8 mouse cellular contexts compared by ENCODE assay signal in genomic region chr9:22095854-22096307, GRCm38 (mm10). TPM values are rescaled to one million over a fixed set of nuclear protein-coding genes. Genes with fewer than 3 reads are reported as not detected.
DNase-seq lines count a peak whose midpoint lies in the region; ATAC-seq lines count a peak whose summit lies in the region.

No protein-coding gene starts in this region.

- H3K36me3 ChIP-seq in hindbrain, embryonic 10.5 days, result no peaks in the 10 kb centered on the region

- H3K27me3 ChIP-seq in hindbrain, embryonic 10.5 days (ENCODE audit: insufficient read depth, poor library complexity, severe bottlenecking), result peaks cover 50% of the 10 kb centered on the region

- peak; percentile 93 for DNase-seq in Muller cell, postnatal 12 days (ENCODE audit: inconsistent ontology term)
- DNase-seq in cerebellum, adult 9-11 months, result peak; percentile 82
- peak; percentile 84 for DNase-seq in hindbrain, embryonic 10.5 days (ENCODE audit: low spot score)
- DNase-seq in layer of hippocampus, postnatal 25 days (ENCODE audit: extremely low spot score in 1 of 2, low spot score in 1 of 2), result peak; percentile 41 to 68
- peak; percentile 87 for DNase-seq in lung, postnatal 25 days (ENCODE audit: low spot score)
- peak; percentile 79 for DNase-seq in retina, embryonic 14.5 days (ENCODE audit: low spot score)
- peak; percentile 79 for DNase-seq in thymus, postnatal 36 days

- peak overlapping the region; percentile 54 for H3K4me3 ChIP-seq in hindbrain, embryonic 10.5 days

- peak; percentile 95 for ATAC-seq in frontal cortex, adult (ENCODE audit: low TSS enrichment)

- WGBS in hindbrain, embryonic 10.5 days, result 3% methylated on average over 24 of the region's 24 CpGs

- peak overlapping the region; percentile 80 for H3K27ac ChIP-seq in hindbrain, embryonic 10.5 days

- peaks cover 17% of the 10 kb centered on the region for H3K4me1 ChIP-seq in hindbrain, embryonic 10.5 days (replicated peaks)

- H3K9me3 ChIP-seq in hindbrain, embryonic 10.5 days, result no peaks in the 10 kb centered on the region

RNA-seq across cellular contexts. Expression of gene Cnn1, which starts 3.1 kb away (rescaled TPM):
- 2.4 TPM in 2 replicates for polyA plus RNA-seq in hindbrain, embryonic 10.5 days (2016; fragmentation: Nextera tagmentation; extraction: Ambion mirVana)
- total RNA-seq in layer of hippocampus, postnatal 25 days (2021), result 1 to 10 TPM in 1 of 2 experiments, under 1 TPM in 1; 0.32 to 1.2 TPM

RNA-seq across cellular contexts. Expression of gene Ecsit, which starts 10.6 kb away (rescaled TPM):
- 42.6 and 45.5 TPM in 2 replicates for polyA plus RNA-seq in hindbrain, embryonic 10.5 days (2016; fragmentation: Nextera tagmentation; extraction: Ambion mirVana)
- 10 to 100 TPM; 45.6 to 45.8 TPM for total RNA-seq in layer of hippocampus, postnatal 25 days (2021)

RNA-seq across cellular contexts. Expression of gene Elof1, which starts 21.1 kb away (rescaled TPM):
- polyA plus RNA-seq in hindbrain, embryonic 10.5 days (2016; fragmentation: Nextera tagmentation; extraction: Ambion mirVana), result 250 and 261 TPM in 2 replicates
- 10 to 100 TPM; 53.1 to 57.9 TPM for total RNA-seq in layer of hippocampus, postnatal 25 days (2021)

RNA-seq across cellular contexts. Expression of gene Zfp653, which starts 24.7 kb away (rescaled TPM):
- polyA plus RNA-seq in hindbrain, embryonic 10.5 days (2016; fragmentation: Nextera tagmentation; extraction: Ambion mirVana), result 11.1 and 15.4 TPM in 2 replicates
- 10 to 100 TPM; 17.9 to 22.1 TPM for total RNA-seq in layer of hippocampus, postnatal 25 days (2021)

RNA-seq across cellular contexts. Expression of gene Gm49318, which starts 24.8 kb away (rescaled TPM):
- not detected in 2 replicates for polyA plus RNA-seq in hindbrain, embryonic 10.5 days (2016; fragmentation: Nextera tagmentation; extraction: Ambion mirVana)
- 1 to 10 TPM; 1.2 to 3.9 TPM for total RNA-seq in layer of hippocampus, postnatal 25 days (2021)

Comparison
In these comparisons a context has a peak if more than half of its experiments do, and no peak if none do; other contexts are left out.
1. Peak in every context shown above with its lines: DNase-seq, ATAC-seq, H3K4me3 ChIP-seq and H3K27ac ChIP-seq.